Mouse (Mus musculus) bone marrow, adult 2 months (tissue): Measurements from ENCODE around the gene Srprb.

Source experiments
- CTCF ChIP-seq: fragments of 200-500 bp; IDR thresholded peaks from 2 replicates; pipeline ENCODE4 v1.5.1; 2011; ENCODE audit warnings: low read length, control low read depth; ENCODE audit not compliant: control insufficient read depth, insufficient read depth
- POLR2A ChIP-seq: fragments of 200-500 bp; IDR thresholded peaks from 2 replicates; pipeline ENCODE4 v1.6.1; 2011; ENCODE audit warnings: low read depth, mild to moderate bottlenecking, control low read depth, low read length, borderline replicate concordance; ENCODE audit not compliant: control insufficient read depth

DNA sequence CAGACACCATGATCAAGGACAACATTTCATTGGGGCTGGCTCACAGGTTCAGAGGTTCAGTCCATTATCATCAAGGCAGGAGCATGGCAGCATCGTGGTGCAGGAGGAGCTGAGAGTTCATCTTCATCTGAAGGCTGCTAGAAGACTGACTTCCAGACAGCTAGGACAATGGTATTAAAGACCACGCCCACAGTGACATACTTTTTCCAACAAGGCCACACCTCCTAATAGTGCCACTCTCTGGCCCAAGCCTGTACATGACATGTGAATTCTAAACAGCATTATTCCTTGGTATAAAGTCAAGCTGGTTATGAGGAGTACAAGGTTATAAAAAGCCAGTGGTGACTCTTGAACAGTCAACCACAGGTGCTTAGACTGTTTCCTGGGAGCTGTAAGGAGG is 47.4 kb downstream of the Srprb start:
- TF ChIP-seq CTCF, result no peak
- no peak for TF ChIP-seq POLR2A
